Mouse (Mus musculus) liver, embryonic 13.5 days (tissue): ENCODE results near the gene Slc50a1. TPM values are rescaled to one million over a fixed set of nuclear protein-coding genes. Genes with fewer than 3 reads are reported as not detected.

Source experiments
- ATAC-seq: fragments of 200-750 bp; cut with Nextera tagmentation; 2 replicates; pipeline ENCODE4 v1.8.0; 2017; ENCODE audit warnings: low read depth, mild to moderate bottlenecking, moderate number of reproducible peaks, moderate library complexity
- DNase-seq: peaks from one replicate; pipeline ENCODE4 v3.0.0; 2022
- H3K27ac ChIP-seq: fragments of 300-500 bp; sonication (generic); 2 replicates; pipeline ENCODE4 v1.5.1; 2015; ENCODE audit warnings: moderate library complexity, mild to moderate bottlenecking, inconsistent platforms
- H3K27me3 ChIP-seq: fragments of 300-500 bp; sonication (generic); 2 replicates; pipeline ENCODE4 v1.6.1; 2015; ENCODE audit warnings: mild to moderate bottlenecking, inconsistent platforms
- H3K36me3 ChIP-seq: fragments of 300-500 bp; sonication (generic); 2 replicates; pipeline ENCODE4 v1.6.1; 2015; ENCODE audit warnings: mild to moderate bottlenecking, inconsistent platforms
- H3K4me1 ChIP-seq: fragments of 300-500 bp; sonication (generic); replicated peaks from 2 replicates; pipeline ENCODE4 v1.6.1; 2015; ENCODE audit warnings: inconsistent platforms
- H3K4me2 ChIP-seq: fragments of 300-500 bp; sonication (generic); 2 replicates; pipeline ENCODE4 v1.6.1; 2015; ENCODE audit warnings: inconsistent platforms, mild to moderate bottlenecking, moderate library complexity
- H3K4me3 ChIP-seq: fragments of 300-500 bp; sonication (generic); replicated peaks from 2 replicates; pipeline ENCODE4 v1.5.1; 2015; ENCODE audit warnings: mild to moderate bottlenecking, inconsistent platforms
- H3K9ac ChIP-seq: fragments of 300-500 bp; sonication (generic); 2 replicates; pipeline ENCODE4 v1.6.1; 2015; ENCODE audit warnings: mild to moderate bottlenecking, inconsistent platforms
- H3K9me3 ChIP-seq: fragments of 300-500 bp; sonication (generic); replicated peaks from 2 replicates; pipeline ENCODE4 v1.6.1; 2016; ENCODE audit warnings: inconsistent platforms
- WGBS: fragments of 180-500 bp; shearing (Covaris S2); methylation state at CpG from one replicate; pipeline ENCODE4 v1.1.7; 2015; ENCODE audit not compliant: insufficient replicate concordance; 5-methylcytosine and 5-hydroxymethylcytosine counted together
- polyA plus RNA-seq: library from polyadenylated mRNA; unstranded; fragments of >200 nt; fragmentation: Nextera tagmentation; extraction: Ambion mirVana; gene quantifications from 2 replicates; pipeline ENCODE4 v1.2.1, GENCODE M21; 2015

Gene Slc50a1
- polyA plus RNA-seq, 1 experiment from 2014 or later: 17.4 TPM

DNA sequence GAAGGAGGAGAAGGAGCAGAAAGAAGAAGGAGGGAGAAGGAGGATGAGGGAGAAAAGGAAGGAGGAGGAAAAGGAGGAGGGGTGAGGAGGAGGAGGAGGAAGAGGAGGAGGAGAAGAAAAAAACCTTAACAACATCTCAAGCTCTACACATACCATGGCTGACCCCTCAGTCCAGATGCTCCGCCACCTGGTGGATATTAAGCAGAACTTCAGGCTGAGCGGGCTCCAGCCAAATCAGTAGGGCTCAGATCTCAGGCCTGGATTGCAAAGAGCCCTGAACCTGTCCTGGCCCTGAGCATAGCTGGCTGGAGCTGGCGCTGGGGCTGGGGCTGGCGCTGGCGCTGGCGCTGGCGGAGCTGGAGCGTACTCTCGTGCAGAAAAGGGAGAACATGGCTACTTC, 37.7 kb upstream of the Slc50a1 start:
- H3K4me2 ChIP-seq: no peak overlapping the region
- 7% methylated on average over 9 of the region's 9 CpGs for WGBS
- H3K4me3 ChIP-seq: no peak overlapping the region
- H3K27ac ChIP-seq: no peak overlapping the region
- no peaks in the 10 kb centered on the region for H3K36me3 ChIP-seq
- 0 out of 2 replicates have a peak, but pooled peaks cover 4% of the 10 kb centered on the region for H3K4me1 ChIP-seq
- no peak overlapping the region for H3K9ac ChIP-seq
- no peaks in the 10 kb centered on the region for H3K27me3 ChIP-seq
- H3K9me3 ChIP-seq: no peaks in the 10 kb centered on the region
- ATAC-seq (peak; percentile 34; the same call in 1 of the 2 replicates), DNase-seq (peak; percentile 34)

DNA sequence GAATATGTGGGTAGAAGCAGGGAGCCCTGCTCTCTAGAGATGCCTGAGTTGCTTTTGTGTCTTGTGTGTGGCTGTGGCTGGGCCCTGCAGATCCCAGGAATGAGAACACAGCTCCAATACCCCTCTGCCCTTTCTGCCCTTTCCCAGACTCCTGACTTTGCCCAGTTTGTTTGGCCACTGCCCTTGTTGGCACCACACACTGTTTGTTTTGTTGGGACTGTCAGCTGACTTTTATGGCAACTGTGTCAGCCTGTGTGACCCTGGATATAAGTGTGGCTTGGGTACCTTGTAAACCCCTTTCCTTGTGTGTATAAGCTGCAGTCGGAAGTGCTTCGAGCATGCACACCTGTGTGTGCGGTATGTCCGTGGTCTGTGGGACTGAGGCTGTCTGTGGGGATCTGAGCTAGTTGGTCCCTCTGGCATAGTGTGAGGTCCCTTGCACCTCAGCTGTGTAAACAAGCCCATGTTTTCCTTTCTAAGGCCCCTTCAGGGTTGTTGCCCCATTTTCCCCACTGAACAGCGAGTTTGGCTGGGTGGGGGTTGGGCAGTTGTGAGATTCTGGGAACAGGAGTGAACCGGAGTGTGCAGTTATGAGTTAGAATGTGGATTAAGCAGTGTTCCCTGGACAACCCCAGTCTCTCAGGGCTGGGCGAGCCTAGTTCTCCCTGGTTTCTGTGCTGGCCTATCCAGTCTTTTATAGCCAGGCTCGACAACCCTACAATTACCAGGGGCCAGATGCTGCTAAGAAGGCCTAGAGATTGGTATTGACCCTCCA, 35.4 kb upstream of the Slc50a1 start:
- Histone ChIP-seq H3K4me2 (no peak overlapping the region), H3K27ac (no peak overlapping the region), H3K4me1 (0 out of 2 replicates have a peak, but pooled peaks cover 4% of the 10 kb centered on the region), H3K36me3 (no peaks in the 10 kb centered on the region), H3K27me3 (0 out of 2 replicates have a peak, but pooled peaks cover 2% of the 10 kb centered on the region), H3K9ac (no peak overlapping the region), H3K4me3 (no peak overlapping the region), H3K9me3 (no peaks in the 10 kb centered on the region)
- DNase-seq (no peak), ATAC-seq (no peak)
- 72% methylated on average over 8 of the region's 8 CpGs for WGBS

- WGBS: 53% methylated on average over 4 of the region's 4 CpGs
- H3K36me3 ChIP-seq: no peaks in the 10 kb centered on the region
- DNase-seq (no peak), ATAC-seq (no peak)
- 0 out of 2 replicates have a peak, but pooled peaks cover 4% of the 10 kb centered on the region for H3K4me1 ChIP-seq
- H3K9ac ChIP-seq: no peak overlapping the region
- H3K9me3 ChIP-seq: no peaks in the 10 kb centered on the region
- H3K4me2 ChIP-seq: no peak overlapping the region
- H3K27ac ChIP-seq: no peak overlapping the region
- no peak overlapping the region for H3K4me3 ChIP-seq
- peaks cover 6% of the 10 kb centered on the region for H3K27me3 ChIP-seq
These were observed 34.7 kb upstream of the Slc50a1 start for GRCm38 (mm10) chr3:89305105-89305504.

GRCm38 (mm10) chr3:89304440-89304839, 34.1 kb upstream of the Slc50a1 start:
- WGBS: 51% methylated on average over 6 of the region's 6 CpGs
- Histone ChIP-seq H3K27ac (no peak overlapping the region), H3K9ac (no peak overlapping the region), H3K27me3 (peaks cover 12% of the 10 kb centered on the region), H3K9me3 (no peaks in the 10 kb centered on the region), H3K4me1 (peaks cover 4% of the 10 kb centered on the region; the same call in 1 of the 2 replicates), H3K36me3 (no peaks in the 10 kb centered on the region), H3K4me2 (no peak overlapping the region), H3K4me3 (no peak overlapping the region)
- no peak for DNase-seq
- ATAC-seq: no peak

DNA sequence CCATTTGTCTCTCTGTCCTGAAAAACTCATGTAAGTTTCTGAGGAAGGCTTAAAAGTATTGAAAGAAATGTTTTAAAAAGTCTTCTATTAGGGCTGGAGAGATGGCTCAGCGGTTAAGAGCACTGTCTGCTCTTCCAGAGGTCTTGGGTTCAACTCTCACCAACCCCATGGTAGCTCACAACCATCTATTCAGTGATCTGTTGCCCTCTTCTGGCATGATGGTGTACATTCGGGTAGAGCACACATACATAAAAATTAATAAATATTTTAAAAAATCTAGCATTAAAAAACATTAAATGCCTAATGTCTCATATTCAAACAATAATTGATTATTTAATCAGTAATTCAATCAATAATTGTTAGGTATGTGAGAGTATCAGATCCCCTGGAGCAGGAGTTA, 30.1 kb upstream of the Slc50a1 start:
- DNase-seq (no peak), ATAC-seq (no peak)
- H3K4me3 ChIP-seq: no peak overlapping the region
- H3K4me1 ChIP-seq: peaks cover 4% of the 10 kb centered on the region
- no peak overlapping the region for H3K9ac ChIP-seq
- H3K27me3 ChIP-seq: peaks cover 28% of the 10 kb centered on the region
- H3K36me3 ChIP-seq: no peaks in the 10 kb centered on the region
- H3K4me2 ChIP-seq: no peak overlapping the region
- H3K27ac ChIP-seq: no peak overlapping the region
- H3K9me3 ChIP-seq: no peaks in the 10 kb centered on the region
- 47% methylated on average over 2 of the region's 2 CpGs for WGBS

DNA sequence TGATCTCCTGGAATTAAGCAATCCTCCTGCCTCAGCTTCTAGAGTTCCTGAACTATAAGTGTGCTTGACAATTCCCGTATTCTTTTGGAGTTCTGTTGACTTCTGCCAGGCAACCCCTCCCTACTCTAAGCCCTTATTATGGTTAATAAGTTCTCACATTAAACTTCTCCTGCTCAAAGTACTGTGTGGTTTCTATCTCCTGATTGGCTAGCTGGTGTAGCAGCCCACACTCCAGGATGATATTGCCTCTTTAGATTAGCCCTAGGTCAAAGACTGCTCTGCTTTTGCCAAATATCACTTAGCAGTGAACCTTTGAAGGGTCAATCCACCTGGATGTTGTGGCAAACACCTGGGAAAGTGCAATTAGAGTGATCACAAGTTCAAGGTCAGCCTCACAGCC, 29.7 kb upstream of the Slc50a1 start:
- DNase-seq (no peak), ATAC-seq (no peak)
- Histone ChIP-seq H3K9me3 (no peaks in the 10 kb centered on the region), H3K4me2 (peak overlapping the region; percentile 46), H3K4me3 (no peak overlapping the region), H3K27me3 (peaks cover 28% of the 10 kb centered on the region), H3K4me1 (peaks cover 4% of the 10 kb centered on the region), H3K27ac (no peak overlapping the region), H3K9ac (no peak overlapping the region), H3K36me3 (no peaks in the 10 kb centered on the region)
- 43% methylated on average over 1 of the region's 1 CpGs for WGBS

DNA sequence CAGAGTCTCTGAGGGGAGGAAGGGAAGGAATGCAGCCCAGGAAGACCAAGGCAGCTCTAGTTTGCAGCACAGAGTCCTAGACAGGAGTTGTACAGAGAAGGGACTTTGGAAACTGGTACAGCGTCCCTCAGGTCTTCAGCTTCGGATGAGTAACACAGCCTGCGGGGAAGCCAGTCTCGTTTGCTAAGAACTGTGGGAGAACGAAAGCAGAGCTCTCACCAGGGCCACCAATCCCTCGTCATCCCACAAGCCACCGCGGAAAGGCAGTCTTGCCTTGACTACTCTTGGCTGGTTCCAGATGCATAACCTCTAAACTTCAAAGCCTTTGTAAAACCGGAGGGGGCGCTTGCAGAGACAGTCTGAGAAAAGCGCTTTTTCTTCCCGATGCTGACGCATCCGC, 29.1 kb upstream of the Slc50a1 start:
- H3K27me3 ChIP-seq: peaks cover 28% of the 10 kb centered on the region
- no peaks in the 10 kb centered on the region for H3K36me3 ChIP-seq
- ATAC-seq: no peak
- 0 out of 2 replicates have a peak overlapping the region, but pooled peaks have one; percentile 11 for H3K4me3 ChIP-seq
- H3K9me3 ChIP-seq: no peaks in the 10 kb centered on the region
- peaks cover 4% of the 10 kb centered on the region for H3K4me1 ChIP-seq
- no peak overlapping the region for H3K9ac ChIP-seq
- no peak overlapping the region for H3K27ac ChIP-seq
- DNase-seq: no peak
- H3K4me2 ChIP-seq: peak overlapping the region; percentile 46
- WGBS: 6% methylated on average over 14 of the region's 14 CpGs

- no peak for ATAC-seq
- 70% methylated on average over 6 of the region's 6 CpGs for WGBS
- no peak overlapping the region for H3K4me2 ChIP-seq
- H3K9me3 ChIP-seq: no peaks in the 10 kb centered on the region
- peaks cover 28% of the 10 kb centered on the region for H3K27me3 ChIP-seq
- H3K9ac ChIP-seq: no peak overlapping the region
- no peak for DNase-seq
- H3K4me3 ChIP-seq: no peak overlapping the region
- peaks cover 4% of the 10 kb centered on the region for H3K4me1 ChIP-seq
- no peaks in the 10 kb centered on the region for H3K36me3 ChIP-seq
- no peak overlapping the region for H3K27ac ChIP-seq
These were observed 28.5 kb upstream of the Slc50a1 start for GRCm38 (mm10) chr3:89298908-89299307.

DNA sequence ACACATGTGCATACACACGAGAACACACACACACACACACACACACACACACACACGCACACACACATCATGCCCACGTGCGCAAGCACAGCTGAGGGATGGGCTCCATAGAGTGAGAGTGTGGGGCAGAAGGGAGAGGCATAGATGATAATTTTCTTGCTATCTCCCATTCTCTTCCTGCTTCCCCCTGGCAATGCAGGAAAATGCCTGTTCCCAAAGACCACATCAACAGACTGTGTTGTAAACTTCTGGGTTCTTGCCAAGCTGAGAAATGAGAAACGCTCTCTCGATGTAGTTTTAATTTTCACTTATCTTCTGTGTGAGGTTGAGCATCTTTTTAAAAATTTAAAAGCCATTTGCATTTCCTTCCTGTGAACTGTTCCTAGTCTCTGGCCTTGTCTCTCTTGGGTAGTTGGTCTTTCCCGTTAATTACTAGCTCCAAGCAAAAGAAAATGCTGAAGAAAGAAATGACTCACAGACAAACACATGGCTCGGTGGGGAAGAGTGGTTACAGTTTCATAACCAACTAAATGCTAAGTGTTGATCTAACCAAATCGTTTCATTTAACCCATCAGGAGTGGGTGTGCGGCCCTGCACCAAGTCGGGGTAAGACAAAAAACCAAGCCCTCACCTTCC, 26.5 kb upstream of the Slc50a1 start:
- ATAC-seq: no peak

DNA sequence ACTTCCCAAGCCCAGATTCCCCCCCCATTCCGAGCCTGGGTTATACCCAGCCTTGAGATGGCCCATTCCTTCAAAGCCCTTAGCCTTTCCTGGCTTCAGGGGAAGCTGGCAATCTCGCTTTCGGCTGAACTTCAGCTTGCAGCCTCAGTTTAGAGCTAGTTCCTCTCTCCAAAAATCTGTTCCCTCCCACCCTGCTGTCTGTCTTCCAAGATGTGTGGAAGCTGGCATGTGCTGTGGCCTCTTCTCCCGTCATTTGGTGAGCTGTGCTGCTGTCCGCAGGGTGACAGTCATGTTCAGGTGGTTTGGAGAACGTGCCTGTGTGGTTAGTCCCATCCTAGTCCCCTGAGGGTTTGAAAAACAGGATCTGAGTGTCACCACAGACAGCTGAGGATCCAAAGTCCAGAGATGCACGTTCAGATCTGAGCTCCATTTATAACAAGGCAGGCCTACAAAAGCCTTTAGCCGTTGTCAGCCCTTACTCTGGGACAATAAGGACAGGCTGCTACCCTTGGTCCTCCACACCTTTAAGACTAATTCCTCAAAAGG, 25.4 kb upstream of the Slc50a1 start:
- ATAC-seq (no peak), DNase-seq (no peak)
- no peak overlapping the region for H3K4me3 ChIP-seq
- no peak overlapping the region for H3K9ac ChIP-seq
- H3K27me3 ChIP-seq: peaks cover 27% of the 10 kb centered on the region
- no peaks in the 10 kb centered on the region for H3K36me3 ChIP-seq
- H3K9me3 ChIP-seq: no peaks in the 10 kb centered on the region
- H3K4me2 ChIP-seq: no peak overlapping the region
- no peak overlapping the region; the same call in 1 of the 2 replicates for H3K27ac ChIP-seq
- peaks cover 9% of the 10 kb centered on the region for H3K4me1 ChIP-seq
- 49% methylated on average over 8 of the region's 8 CpGs for WGBS

More for the DNA sequence above, 26.5 kb upstream of the Slc50a1 start:
- Histone ChIP-seq H3K27ac (no peak overlapping the region), H3K4me3 (no peak overlapping the region), H3K27me3 (peaks cover 28% of the 10 kb centered on the region), H3K9me3 (no peaks in the 10 kb centered on the region), H3K4me2 (no peak overlapping the region), H3K9ac (no peak overlapping the region), H3K4me1 (peaks cover 9% of the 10 kb centered on the region), H3K36me3 (no peaks in the 10 kb centered on the region)
- DNase-seq: no peak
- WGBS: 68% methylated on average over 11 of the region's 11 CpGs

DNA sequence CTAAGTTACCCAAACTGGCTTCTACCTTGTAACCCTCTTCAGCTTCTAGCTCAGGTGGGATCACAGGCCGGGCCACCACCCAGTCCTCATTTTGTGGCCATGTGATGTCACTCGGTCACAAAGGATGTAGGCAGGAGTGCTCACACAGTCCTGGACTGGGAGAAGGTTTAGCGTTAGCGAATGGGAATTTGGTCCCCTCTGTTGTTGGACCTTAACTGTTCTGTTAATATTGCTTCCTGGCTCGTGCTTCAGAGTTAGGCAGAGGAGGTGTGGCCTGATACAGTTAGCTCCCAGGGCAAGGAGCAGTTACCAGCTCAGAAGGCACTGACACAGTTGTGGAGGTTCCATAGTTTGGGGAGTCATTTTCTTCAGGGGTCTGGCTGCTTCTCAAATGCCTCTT, 23.8 kb upstream of the Slc50a1 start:
- H3K4me3 ChIP-seq: no peak overlapping the region
- H3K9ac ChIP-seq: no peak overlapping the region
- ATAC-seq (0 out of 2 replicates have a peak, but pooled peaks have one; percentile 37), DNase-seq (no peak)
- H3K4me2 ChIP-seq: no peak overlapping the region
- 68% methylated on average over 5 of the region's 5 CpGs for WGBS
- no peaks in the 10 kb centered on the region for H3K9me3 ChIP-seq
- no peaks in the 10 kb centered on the region for H3K36me3 ChIP-seq
- H3K27me3 ChIP-seq: peaks cover 13% of the 10 kb centered on the region
- peak overlapping the region; percentile 13; the same call in 1 of the 2 replicates for H3K27ac ChIP-seq
- peaks cover 9% of the 10 kb centered on the region for H3K4me1 ChIP-seq
